Mouse (Mus musculus): Measurements from ENCODE around the gene Nubpl.

The Nubpl gene

DNA sequence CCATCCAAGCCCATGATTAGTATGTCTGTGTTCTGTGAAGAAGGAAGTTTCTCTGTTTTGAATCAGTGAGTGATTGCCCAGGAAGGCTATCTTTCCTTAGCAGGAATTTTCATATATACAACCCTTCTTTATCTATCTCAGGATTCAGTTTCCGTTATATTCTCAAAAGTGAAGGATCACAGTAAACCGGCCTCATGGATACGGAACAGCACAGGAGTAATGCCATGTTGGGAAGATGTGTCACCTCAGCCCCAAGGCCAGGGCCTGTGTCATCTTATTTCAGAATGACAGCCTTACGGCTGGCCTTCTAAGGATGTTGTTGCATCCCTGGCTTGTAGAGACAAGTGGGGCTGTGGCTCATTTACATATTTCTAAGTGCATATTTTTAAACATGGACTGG is 231.0 kb downstream of the Nubpl start:
- in situ Hi-C loops (cut with MboI): no loop called here

DNA sequence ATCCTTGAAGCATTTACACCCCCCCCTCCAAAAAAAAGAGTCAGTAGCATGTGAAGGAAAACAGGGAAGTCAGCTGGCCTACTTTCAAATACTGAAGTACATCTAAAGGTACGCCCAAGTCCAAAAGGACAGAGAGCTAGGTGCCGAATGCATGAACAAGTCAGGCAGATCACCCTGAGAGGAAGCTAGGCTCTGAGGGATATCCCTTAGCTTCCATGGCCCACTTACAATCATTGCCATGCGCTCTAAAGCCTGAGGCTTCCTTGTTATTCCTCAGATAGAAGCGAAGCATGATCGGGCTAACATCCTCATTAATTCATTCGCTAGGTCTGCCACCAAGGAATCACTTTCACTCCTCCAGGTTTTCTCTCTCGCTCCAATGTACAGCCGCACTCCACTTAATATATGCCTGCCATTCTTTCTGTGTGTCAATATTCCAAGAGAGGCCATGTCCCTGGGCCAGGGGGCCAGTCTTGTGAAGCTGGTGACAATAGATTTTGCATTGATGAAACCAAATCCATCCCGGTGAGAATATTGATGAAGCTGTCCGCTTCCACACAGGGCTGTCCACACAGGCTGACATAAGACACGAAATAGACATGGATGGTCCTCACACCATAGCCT is 237.7 kb downstream of the Nubpl start:
- in situ Hi-C loops (cut with MboI): no loop called here

GRCm38 (mm10) chr12:52338136-52338753 is 240.7 kb downstream of the Nubpl start:
- in situ Hi-C loops (cut with MboI): no loop called here

DNA sequence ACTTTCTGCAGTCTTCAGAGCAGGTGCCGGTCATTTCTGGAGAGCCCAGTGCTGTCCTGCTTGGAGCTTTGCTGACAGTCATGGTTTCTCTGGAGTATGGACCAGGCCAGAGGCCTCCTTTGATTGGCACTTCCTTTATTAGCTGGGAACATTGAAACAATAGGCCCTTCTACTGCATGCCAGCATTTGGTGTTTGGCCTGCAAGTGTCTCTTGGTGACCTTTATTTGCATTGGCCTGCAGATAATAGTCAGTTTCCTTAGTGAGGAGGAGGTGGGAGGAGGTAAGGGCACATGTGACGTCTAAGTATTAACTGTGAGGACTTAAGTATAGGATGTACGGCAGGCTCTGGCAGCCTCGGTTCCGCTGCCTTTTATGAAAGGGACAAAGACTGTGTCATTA is 249.1 kb downstream of the Nubpl start:
- in situ Hi-C loops (cut with MboI): no loop called here

DNA sequence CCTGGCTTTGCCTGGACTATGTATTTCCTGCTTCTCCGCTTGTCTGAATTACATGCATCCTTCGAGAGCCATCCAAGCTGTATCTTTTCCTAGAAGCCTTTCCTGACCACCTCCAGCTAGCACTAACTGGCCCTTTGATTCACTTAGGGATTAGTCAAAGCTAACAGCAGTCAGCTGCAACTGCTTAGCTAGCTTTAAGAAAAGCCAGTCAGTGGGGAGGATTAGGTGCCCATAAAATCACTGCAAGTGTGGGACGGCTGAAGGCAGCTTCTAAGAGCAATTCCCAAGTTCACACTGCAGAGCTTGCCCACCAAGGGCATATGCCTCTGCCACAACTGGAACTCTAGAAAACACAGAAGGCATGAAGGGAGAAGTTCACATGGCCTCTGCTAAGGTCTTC is 252.7 kb downstream of the Nubpl start:
- in situ Hi-C loops (cut with MboI): no loop called here

GRCm38 (mm10) chr12:52359484-52359883 is 261.9 kb downstream of the Nubpl start:
- in situ Hi-C loops (cut with MboI): no loop called here

DNA sequence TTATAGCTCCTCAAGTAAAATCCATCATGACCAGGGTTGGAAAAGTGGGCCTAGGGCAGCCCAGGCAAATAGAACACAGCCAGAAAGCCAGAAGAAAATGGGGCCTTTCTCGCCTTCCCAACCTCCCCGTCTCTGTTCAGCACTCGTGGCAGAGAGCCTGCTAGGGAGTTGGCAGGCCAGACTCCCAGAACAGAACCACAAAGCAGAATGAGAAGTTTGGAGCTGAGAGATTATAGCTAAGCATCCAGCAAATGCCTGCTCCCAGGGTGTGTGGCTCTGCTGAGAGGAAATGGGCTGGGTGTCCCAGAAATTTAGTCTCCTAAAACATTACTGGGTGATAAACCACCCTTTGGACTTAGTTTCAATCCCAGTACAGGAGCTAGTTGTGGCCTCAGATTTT is 262.6 kb downstream of the Nubpl start:
- in situ Hi-C loops (cut with MboI): no loop called here

GRCm38 (mm10) chr12:52361198-52361597 is 263.7 kb downstream of the Nubpl start:
- in situ Hi-C loops (cut with MboI): no loop called here

Measured in mature B cell (primary cell).